Mouse (Mus musculus): ENCODE results near the gene Nfia. TPM values are rescaled to one million over a fixed set of nuclear protein-coding genes. Genes with fewer than 3 reads are reported as not detected.
A peak's percentile ranks its signal among the peaks of the same experiment; 100 is the strongest.

Gene Nfia
- polyA plus RNA-seq, 1 experiment from 2014 or later: 27.6 TPM

DNA sequence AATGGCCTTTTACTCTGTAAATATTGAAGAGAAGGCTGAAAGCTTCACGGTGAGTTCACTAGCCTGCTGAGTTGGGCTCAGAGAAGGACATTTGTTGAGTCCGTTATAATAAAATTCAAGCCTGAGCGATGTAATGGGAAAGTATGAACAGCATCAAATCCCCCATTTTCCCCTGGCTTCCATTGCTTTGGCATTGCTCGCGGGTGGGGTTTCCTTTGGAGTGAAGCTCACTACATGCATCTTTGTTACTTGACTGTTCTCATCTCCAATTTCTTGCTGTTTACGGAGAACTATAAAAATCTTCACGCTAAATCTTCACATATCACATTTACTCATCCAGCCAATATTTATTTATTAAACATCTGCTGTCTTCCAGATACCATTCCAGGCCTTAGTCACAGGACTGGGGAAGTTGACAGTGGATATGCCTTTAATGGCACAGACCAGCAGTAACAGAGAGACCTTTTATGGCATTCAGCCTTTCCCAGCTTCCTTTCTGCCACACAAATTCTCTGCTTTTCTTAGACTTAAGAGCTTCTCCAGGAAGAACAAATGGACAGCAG, 196.3 kb downstream of the Nfia start:
- Histone ChIP-seq H3K27me3 (ENCODE audit: control insufficient read depth, insufficient read depth, low read length) (no peaks in the 10 kb centered on the region), H3K4me1 (ENCODE audit: control insufficient read depth, insufficient read depth, low read length) (no peaks in the 10 kb centered on the region), H3K9me3 (ENCODE audit: control insufficient read depth, low read length) (no peaks in the 10 kb centered on the region), H3K4me3 (ENCODE audit: low read depth, low read length) (no peak overlapping the region), H3K27ac (replicated peaks; ENCODE audit: low read depth, low read length) (no peak overlapping the region), H3K36me3 (ENCODE audit: control insufficient read depth, insufficient read depth, low read length) (no peaks in the 10 kb centered on the region), H3K4me2 (ENCODE audit: low read depth, severe bottlenecking) (no peak overlapping the region), H3K9ac (ENCODE audit: low read length) (no peak overlapping the region)
- ATAC-seq (ENCODE audit: insufficient number of reproducible peaks, low FRiP score, low TSS enrichment, low read depth): no peak
- 90% methylated on average over 7 of the region's 7 CpGs for WGBS
- DNase-seq (ENCODE audit: low spot score): peak; percentile 14

GRCm38 (mm10) chr4:97973064-97973463, 200.5 kb downstream of the Nfia start:
- no peak overlapping the region for H3K27ac ChIP-seq (replicated peaks; ENCODE audit: low read depth, low read length)
- H3K27me3 ChIP-seq (ENCODE audit: control insufficient read depth, insufficient read depth, low read length): no peaks in the 10 kb centered on the region
- no peaks in the 10 kb centered on the region for H3K9me3 ChIP-seq (ENCODE audit: control insufficient read depth, low read length)
- H3K4me2 ChIP-seq (ENCODE audit: low read depth, severe bottlenecking): no peak overlapping the region
- no peak overlapping the region for H3K4me3 ChIP-seq (ENCODE audit: low read depth, low read length)
- DNase-seq (ENCODE audit: low spot score): peak; percentile 17
- peaks cover 2% of the 10 kb centered on the region; the same call in 1 of the 2 replicates for H3K4me1 ChIP-seq (ENCODE audit: control insufficient read depth, insufficient read depth, low read length)
- no peak for ATAC-seq (ENCODE audit: insufficient number of reproducible peaks, low FRiP score, low TSS enrichment, low read depth)
- no peak overlapping the region for H3K9ac ChIP-seq (ENCODE audit: low read length)
- 86% methylated on average over 2 of the region's 2 CpGs for WGBS
- no peaks in the 10 kb centered on the region for H3K36me3 ChIP-seq (ENCODE audit: control insufficient read depth, insufficient read depth, low read length)

DNA sequence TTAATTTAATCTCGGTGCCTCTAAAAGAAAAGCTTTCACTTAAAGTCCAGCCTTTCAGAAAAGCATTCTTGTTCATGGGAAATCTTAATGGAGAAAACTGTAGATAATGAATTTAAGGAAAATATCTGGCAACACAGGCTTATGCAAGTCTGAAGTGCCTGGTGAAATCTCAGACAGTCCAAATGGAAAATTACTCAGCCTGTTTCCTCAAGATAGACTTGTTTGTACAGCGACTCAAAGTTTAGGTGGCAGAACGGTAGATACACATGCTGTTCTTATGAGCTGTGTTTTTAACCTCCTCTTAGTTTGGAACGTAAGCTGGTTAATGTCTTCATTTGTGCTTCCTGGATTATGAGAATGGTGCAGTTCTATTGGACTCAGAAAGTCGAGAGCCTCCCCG, 201.5 kb downstream of the Nfia start:
- no peak for ATAC-seq (ENCODE audit: insufficient number of reproducible peaks, low FRiP score, low TSS enrichment, low read depth)
- no peak overlapping the region for H3K4me2 ChIP-seq (ENCODE audit: low read depth, severe bottlenecking)
- peak; percentile 2 for DNase-seq (ENCODE audit: low spot score)
- H3K9ac ChIP-seq (ENCODE audit: low read length): no peak overlapping the region
- peaks cover 2% of the 10 kb centered on the region; the same call in 1 of the 2 replicates for H3K4me1 ChIP-seq (ENCODE audit: control insufficient read depth, insufficient read depth, low read length)
- no peaks in the 10 kb centered on the region for H3K9me3 ChIP-seq (ENCODE audit: control insufficient read depth, low read length)
- 89% methylated on average over 6 of the region's 6 CpGs for WGBS
- no peaks in the 10 kb centered on the region for H3K27me3 ChIP-seq (ENCODE audit: control insufficient read depth, insufficient read depth, low read length)
- no peak overlapping the region for H3K4me3 ChIP-seq (ENCODE audit: low read depth, low read length)
- no peak overlapping the region for H3K27ac ChIP-seq (replicated peaks; ENCODE audit: low read depth, low read length)
- no peaks in the 10 kb centered on the region for H3K36me3 ChIP-seq (ENCODE audit: control insufficient read depth, insufficient read depth, low read length)

DNA sequence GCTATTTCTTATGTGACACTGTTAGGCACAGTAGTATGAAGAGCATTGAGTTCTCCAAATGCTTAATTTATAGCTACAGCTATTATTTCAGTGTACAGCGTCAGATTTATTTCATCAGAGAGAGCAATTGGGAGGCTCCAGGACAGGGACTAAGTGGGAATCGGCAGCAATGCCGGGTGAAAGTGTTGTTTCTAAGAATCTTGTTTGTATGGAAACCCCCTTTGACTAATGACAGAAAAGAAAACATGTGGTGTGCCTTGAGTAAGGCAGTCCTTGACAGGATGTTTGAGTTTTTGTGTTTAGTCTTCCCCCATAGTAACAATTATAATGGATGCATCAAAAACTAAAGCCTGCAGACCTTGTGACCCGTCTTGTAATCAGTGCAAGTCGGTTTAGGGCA, 204.4 kb downstream of the Nfia start:
- Histone ChIP-seq H3K4me3 (ENCODE audit: low read depth, low read length) (no peak overlapping the region), H3K4me2 (ENCODE audit: low read depth, severe bottlenecking) (no peak overlapping the region), H3K36me3 (ENCODE audit: control insufficient read depth, insufficient read depth, low read length) (no peaks in the 10 kb centered on the region), H3K9me3 (ENCODE audit: control insufficient read depth, low read length) (no peaks in the 10 kb centered on the region), H3K27me3 (ENCODE audit: control insufficient read depth, insufficient read depth, low read length) (no peaks in the 10 kb centered on the region), H3K9ac (ENCODE audit: low read length) (no peak overlapping the region), H3K27ac (replicated peaks; ENCODE audit: low read depth, low read length) (no peak overlapping the region), H3K4me1 (ENCODE audit: control insufficient read depth, insufficient read depth, low read length) (peaks cover 2% of the 10 kb centered on the region; the same call in 1 of the 2 replicates)
- ATAC-seq (ENCODE audit: insufficient number of reproducible peaks, low FRiP score, low TSS enrichment, low read depth) (no peak), DNase-seq (ENCODE audit: low spot score) (peak; percentile 17)
- 54% methylated on average over 5 of the region's 5 CpGs for WGBS

DNA sequence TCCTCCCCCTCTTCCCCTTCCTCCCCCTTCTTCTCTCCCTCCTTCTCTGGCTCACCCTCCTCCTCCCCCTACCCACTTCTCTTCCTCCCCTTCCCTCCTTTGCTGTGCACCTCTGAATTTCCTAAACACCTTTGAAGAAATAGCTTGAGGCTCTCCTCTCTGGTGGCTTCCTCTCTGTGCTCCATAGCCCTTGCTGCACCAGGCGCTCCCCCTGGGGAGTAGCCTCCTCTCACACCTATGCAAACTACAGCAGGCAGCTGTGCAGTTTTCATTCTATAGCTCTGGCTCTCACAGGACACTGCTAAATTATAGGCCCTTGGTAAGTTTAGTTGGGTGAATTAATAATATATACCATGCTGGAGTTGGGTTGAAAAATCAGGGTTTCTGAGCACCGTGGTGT, 211.8 kb downstream of the Nfia start:
- DNase-seq (ENCODE audit: low spot score) (peak; percentile 16), ATAC-seq (ENCODE audit: insufficient number of reproducible peaks, low FRiP score, low TSS enrichment, low read depth) (no peak)
- Histone ChIP-seq H3K27ac (replicated peaks; ENCODE audit: low read depth, low read length) (no peak overlapping the region), H3K4me2 (ENCODE audit: low read depth, severe bottlenecking) (no peak overlapping the region), H3K36me3 (ENCODE audit: control insufficient read depth, insufficient read depth, low read length) (no peaks in the 10 kb centered on the region), H3K4me1 (ENCODE audit: control insufficient read depth, insufficient read depth, low read length) (no peaks in the 10 kb centered on the region), H3K9ac (ENCODE audit: low read length) (no peak overlapping the region), H3K9me3 (ENCODE audit: control insufficient read depth, low read length) (no peaks in the 10 kb centered on the region), H3K4me3 (ENCODE audit: low read depth, low read length) (no peak overlapping the region), H3K27me3 (ENCODE audit: control insufficient read depth, insufficient read depth, low read length) (no peaks in the 10 kb centered on the region)
- 93% methylated on average over 2 of the region's 2 CpGs for WGBS

DNA sequence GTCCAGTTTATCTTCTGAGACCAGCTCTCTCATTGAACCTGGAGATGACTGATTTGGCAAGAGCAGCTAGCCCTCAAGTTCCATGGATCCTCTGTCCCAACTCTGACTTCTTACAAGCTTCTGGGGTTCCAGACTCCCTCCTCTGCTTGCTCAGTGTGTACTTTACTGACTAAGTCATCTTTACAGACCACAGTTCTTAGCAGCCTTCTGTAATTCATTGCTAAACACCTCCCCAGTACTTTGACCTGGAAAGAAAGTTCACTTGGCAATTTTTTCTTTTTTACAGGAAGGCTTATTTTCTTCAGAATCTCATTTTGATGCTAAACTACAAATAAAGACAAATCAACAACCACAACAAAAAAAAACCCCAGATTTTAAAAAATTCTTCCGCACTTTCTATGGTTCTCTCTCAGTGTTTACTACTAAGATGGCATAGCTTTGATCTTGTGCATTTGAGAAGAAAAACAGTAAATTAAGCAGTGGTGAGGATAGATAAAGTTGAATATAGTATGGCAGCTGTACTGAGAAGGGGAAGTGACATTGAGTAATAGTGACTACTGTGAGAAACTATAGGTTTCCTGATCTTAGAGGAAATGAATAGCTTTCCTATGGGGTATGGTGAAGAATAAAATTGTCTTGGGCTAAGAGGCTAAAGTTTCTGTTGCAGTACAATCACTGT, 213.7 kb downstream of the Nfia start:
- H3K9ac ChIP-seq (ENCODE audit: low read length): no peak overlapping the region
- no peak overlapping the region for H3K4me2 ChIP-seq (ENCODE audit: low read depth, severe bottlenecking)
- 94% methylated on average over 1 of the region's 1 CpGs for WGBS
- no peaks in the 10 kb centered on the region for H3K36me3 ChIP-seq (ENCODE audit: control insufficient read depth, insufficient read depth, low read length)
- no peak overlapping the region for H3K4me3 ChIP-seq (ENCODE audit: low read depth, low read length)
- DNase-seq (ENCODE audit: low spot score) (peak; percentile 14), ATAC-seq (ENCODE audit: insufficient number of reproducible peaks, low FRiP score, low TSS enrichment, low read depth) (no peak)
- H3K9me3 ChIP-seq (ENCODE audit: control insufficient read depth, low read length): no peaks in the 10 kb centered on the region
- no peaks in the 10 kb centered on the region for H3K27me3 ChIP-seq (ENCODE audit: control insufficient read depth, insufficient read depth, low read length)
- H3K27ac ChIP-seq (replicated peaks; ENCODE audit: low read depth, low read length): no peak overlapping the region
- no peaks in the 10 kb centered on the region for H3K4me1 ChIP-seq (ENCODE audit: control insufficient read depth, insufficient read depth, low read length)

GRCm38 (mm10) chr4:97986735-97987075, 214.2 kb downstream of the Nfia start:
- ATAC-seq (ENCODE audit: insufficient number of reproducible peaks, low FRiP score, low TSS enrichment, low read depth): no peak

GRCm38 (mm10) chr4:97988703-97989102, 216.2 kb downstream of the Nfia start:
- Histone ChIP-seq H3K27me3 (ENCODE audit: control insufficient read depth, insufficient read depth, low read length) (no peaks in the 10 kb centered on the region), H3K4me2 (ENCODE audit: low read depth, severe bottlenecking) (no peak overlapping the region), H3K9ac (ENCODE audit: low read length) (no peak overlapping the region), H3K4me3 (ENCODE audit: low read depth, low read length) (no peak overlapping the region), H3K4me1 (ENCODE audit: control insufficient read depth, insufficient read depth, low read length) (no peaks in the 10 kb centered on the region), H3K36me3 (ENCODE audit: control insufficient read depth, insufficient read depth, low read length) (no peaks in the 10 kb centered on the region), H3K9me3 (ENCODE audit: control insufficient read depth, low read length) (no peaks in the 10 kb centered on the region), H3K27ac (replicated peaks; ENCODE audit: low read depth, low read length) (no peak overlapping the region)
- peak; percentile 19 for DNase-seq (ENCODE audit: low spot score)
- ATAC-seq (ENCODE audit: insufficient number of reproducible peaks, low FRiP score, low TSS enrichment, low read depth): no peak
- 81% methylated on average over 5 of the region's 5 CpGs for WGBS

More at GRCm38 (mm10) chr4:97986735-97987075, 214.2 kb downstream of the Nfia start:
- H3K4me3 ChIP-seq (ENCODE audit: low read depth, low read length): no peak overlapping the region
- H3K9ac ChIP-seq (ENCODE audit: low read length): no peak overlapping the region
- H3K9me3 ChIP-seq (ENCODE audit: control insufficient read depth, low read length): no peaks in the 10 kb centered on the region
- no peaks in the 10 kb centered on the region for H3K4me1 ChIP-seq (ENCODE audit: control insufficient read depth, insufficient read depth, low read length)
- H3K27ac ChIP-seq (replicated peaks; ENCODE audit: low read depth, low read length): no peak overlapping the region
- no peaks in the 10 kb centered on the region for H3K36me3 ChIP-seq (ENCODE audit: control insufficient read depth, insufficient read depth, low read length)
- no peak overlapping the region for H3K4me2 ChIP-seq (ENCODE audit: low read depth, severe bottlenecking)
- H3K27me3 ChIP-seq (ENCODE audit: control insufficient read depth, insufficient read depth, low read length): no peaks in the 10 kb centered on the region
- DNase-seq (ENCODE audit: low spot score): no peak
- WGBS: 86% methylated on average over 4 of the region's 4 CpGs

DNA sequence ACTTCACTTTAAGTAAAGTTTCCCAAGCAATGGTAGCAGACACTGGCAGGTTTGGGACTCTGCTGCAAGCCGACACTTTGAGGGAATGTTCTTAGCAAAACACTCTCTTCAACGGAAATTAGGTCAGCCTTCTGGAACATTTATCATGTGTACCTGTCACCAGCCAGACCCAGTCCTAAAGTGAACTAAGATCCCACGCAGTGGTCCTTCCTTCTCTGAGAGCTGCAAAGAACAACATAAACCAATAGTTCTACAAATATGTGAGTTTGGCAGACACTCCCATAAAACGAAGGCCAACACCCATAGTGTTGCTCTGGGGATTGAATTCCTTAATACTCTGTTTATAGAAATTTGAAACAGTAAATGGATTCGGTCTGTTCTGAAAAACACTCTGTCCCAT, 217.9 kb downstream of the Nfia start:
- H3K27ac ChIP-seq (replicated peaks; ENCODE audit: low read depth, low read length): no peak overlapping the region
- H3K4me1 ChIP-seq (ENCODE audit: control insufficient read depth, insufficient read depth, low read length): no peaks in the 10 kb centered on the region
- no peak for ATAC-seq (ENCODE audit: insufficient number of reproducible peaks, low FRiP score, low TSS enrichment, low read depth)
- no peak overlapping the region for H3K4me3 ChIP-seq (ENCODE audit: low read depth, low read length)
- no peaks in the 10 kb centered on the region for H3K27me3 ChIP-seq (ENCODE audit: control insufficient read depth, insufficient read depth, low read length)
- H3K9me3 ChIP-seq (ENCODE audit: control insufficient read depth, low read length): no peaks in the 10 kb centered on the region
- peak; percentile 23 for DNase-seq (ENCODE audit: low spot score)
- H3K4me2 ChIP-seq (ENCODE audit: low read depth, severe bottlenecking): no peak overlapping the region
- WGBS: 39% methylated on average over 5 of the region's 5 CpGs
- H3K9ac ChIP-seq (ENCODE audit: low read length): no peak overlapping the region
- H3K36me3 ChIP-seq (ENCODE audit: control insufficient read depth, insufficient read depth, low read length): no peaks in the 10 kb centered on the region

Data from limb, embryonic 11.5 days (tissue).